ENCODE assay signal across 10 mouse cellular contexts in genomic region chr2:169133855-169134254, GRCm38 (mm10).
DNase-seq lines count a peak whose midpoint lies in the region; ATAC-seq lines count a peak whose summit lies in the region.
"Had no signal": no experiment of that assay in that cellular context is flagged by ENCODE, and none has a peak within 500 bp of the region (broad histone marks: within the 10 kb centered on the region; RNA-seq: fewer than 3 reads in every experiment).

No protein-coding gene starts in this region.

- 31% methylated on average over 15 of the region's 15 CpGs for WGBS in heart, embryonic 12.5 days
- 33% methylated on average over 15 of the region's 15 CpGs for WGBS in liver, embryonic 13.5 days (ENCODE audit: insufficient replicate concordance)
- 39% methylated on average over 15 of the region's 15 CpGs for WGBS in liver, embryonic 11.5 days
- 39% methylated on average over 15 of the region's 15 CpGs for WGBS in midbrain, embryonic 16.5 days

- no peaks in the 10 kb centered on the region for H3K36me3 ChIP-seq in heart, embryonic 12.5 days
- no peaks in the 10 kb centered on the region for H3K36me3 ChIP-seq in liver, embryonic 13.5 days
- H3K36me3 ChIP-seq in liver, embryonic 11.5 days (ENCODE audit: control insufficient read depth, insufficient read depth, low read length) = no peaks in the 10 kb centered on the region
- H3K36me3 ChIP-seq in midbrain, embryonic 16.5 days (ENCODE audit: control insufficient read depth, insufficient read depth, low read length) = no peaks in the 10 kb centered on the region
- H3K36me3 ChIP-seq: limb, embryonic 15.5 days had no signal

- peaks cover 7% of the 10 kb centered on the region; the same call in 1 of the 2 replicates for H3K27me3 ChIP-seq in heart, embryonic 12.5 days (replicated peaks)
- H3K27me3 ChIP-seq in liver, embryonic 13.5 days = no peaks in the 10 kb centered on the region
- no peaks in the 10 kb centered on the region for H3K27me3 ChIP-seq in liver, embryonic 11.5 days (replicated peaks; ENCODE audit: control insufficient read depth, insufficient read depth, low read length)
- H3K27me3 ChIP-seq in midbrain, embryonic 16.5 days (ENCODE audit: control insufficient read depth, insufficient read depth, low read depth, low read length) = no peaks in the 10 kb centered on the region

- no peak overlapping the region for H3K27ac ChIP-seq in heart, embryonic 12.5 days (ENCODE audit: poor library complexity, severe bottlenecking)
- no peak overlapping the region for H3K27ac ChIP-seq in liver, embryonic 13.5 days
- H3K27ac ChIP-seq in liver, embryonic 11.5 days (ENCODE audit: low read depth, low read length) = no peak overlapping the region
- H3K27ac ChIP-seq in midbrain, embryonic 16.5 days (ENCODE audit: low read length) = peak overlapping the region; percentile 6; the same call in 1 of the 2 replicates
- H3K27ac ChIP-seq: limb, embryonic 15.5 days had no signal

- H3K4me1 ChIP-seq in heart, embryonic 12.5 days (replicated peaks) = peaks cover 9% of the 10 kb centered on the region; the same call in 1 of the 2 replicates
- no peaks in the 10 kb centered on the region for H3K4me1 ChIP-seq in liver, embryonic 13.5 days (replicated peaks)
- H3K4me1 ChIP-seq in liver, embryonic 11.5 days (replicated peaks; ENCODE audit: control insufficient read depth, insufficient read depth, low read length) = no peaks in the 10 kb centered on the region; the same call in 1 of the 2 replicates
- peaks cover 10% of the 10 kb centered on the region for H3K4me1 ChIP-seq in midbrain, embryonic 16.5 days (ENCODE audit: control insufficient read depth, insufficient read depth, low read length)

- no peaks in the 10 kb centered on the region for H3K9me3 ChIP-seq in heart, embryonic 12.5 days (replicated peaks)
- H3K9me3 ChIP-seq in liver, embryonic 13.5 days (replicated peaks) = 0 out of 2 replicates have a peak, but pooled peaks cover 4% of the 10 kb centered on the region
- H3K9me3 ChIP-seq in liver, embryonic 11.5 days (ENCODE audit: control insufficient read depth, low read length) = no peaks in the 10 kb centered on the region
- no peaks in the 10 kb centered on the region for H3K9me3 ChIP-seq in midbrain, embryonic 16.5 days (replicated peaks; ENCODE audit: control insufficient read depth, low read length, poor library complexity, severe bottlenecking)
- H3K9me3 ChIP-seq: limb, embryonic 15.5 days had no signal

- no peak for ATAC-seq in heart, embryonic 12.5 days (ENCODE audit: insufficient number of reproducible peaks, low FRiP score)
- ATAC-seq in liver, embryonic 13.5 days (ENCODE audit: low read depth) = 0 out of 2 replicates have a peak, but pooled peaks have one; percentile 36
- ATAC-seq in liver, embryonic 11.5 days (replicated peaks; ENCODE audit: low FRiP score) = no peak
- ATAC-seq in midbrain, embryonic 16.5 days = 0 out of 2 replicates have a peak, but pooled peaks have one; percentile 45

- no peak overlapping the region for H3K9ac ChIP-seq in heart, embryonic 12.5 days
- no peak overlapping the region for H3K9ac ChIP-seq in liver, embryonic 13.5 days
- H3K9ac ChIP-seq in liver, embryonic 11.5 days (ENCODE audit: low read depth, low read length) = no peak overlapping the region
- H3K9ac ChIP-seq in midbrain, embryonic 16.5 days (ENCODE audit: low read depth, low read length) = no peak overlapping the region
- H3K9ac ChIP-seq: limb, embryonic 15.5 days had no signal

- no peak for DNase-seq in heart, adult 9 months (ENCODE audit: low spot score in 2 of 2)
- no peak for DNase-seq in liver, embryonic 13.5 days
- no peak for DNase-seq in liver, embryonic 11.5 days (ENCODE audit: low spot score)
- DNase-seq in embryo, embryonic 9.5 days (ENCODE audit: extremely low spot score) = peak; percentile 17
- no peak for DNase-seq in adipocyte (ENCODE audit: low spot score)
- DNase-seq in left cerebral cortex, adult 11 months (ENCODE audit: low spot score) = no peak
- DNase-seq: right cerebral cortex, postnatal 25 days had no signal

- no peak overlapping the region for H3K4me3 ChIP-seq in heart, embryonic 12.5 days
- H3K4me3 ChIP-seq in liver, embryonic 13.5 days (replicated peaks) = no peak overlapping the region
- no peak overlapping the region for H3K4me3 ChIP-seq in liver, embryonic 11.5 days (ENCODE audit: low read depth, low read length)
- H3K4me3 ChIP-seq in midbrain, embryonic 16.5 days (ENCODE audit: low read depth, low read length) = no peak overlapping the region
- H3K4me3 ChIP-seq: limb, embryonic 15.5 days had no signal

- 0 out of 2 replicates have a peak overlapping the region, but pooled peaks have one; percentile 43 for H3K4me2 ChIP-seq in heart, embryonic 12.5 days
- H3K4me2 ChIP-seq in liver, embryonic 13.5 days = no peak overlapping the region
- H3K4me2 ChIP-seq in liver, embryonic 11.5 days = no peak overlapping the region
- H3K4me2 ChIP-seq in midbrain, embryonic 16.5 days (ENCODE audit: low read length) = no peak overlapping the region; the same call in 1 of the 2 replicates
- H3K4me2 ChIP-seq: limb, embryonic 15.5 days had no signal

Comparison
In these comparisons a context has a peak if more than half of its experiments do, and no peak if none do; other contexts are left out.
1. ATAC-seq: peak in liver, embryonic 13.5 days (single experiment) and midbrain, embryonic 16.5 days (single experiment); none in heart, embryonic 12.5 days (single experiment) and liver, embryonic 11.5 days (single experiment).